Mouse (Mus musculus) spleen, adult 2 months (tissue): ENCODE measurements around the gene Tmem37.

Experiments
- CTCF ChIP-seq: fragments of 200-500 bp; IDR thresholded peaks from 2 replicates; pipeline ENCODE4 v1.5.1; 2011; ENCODE audit warnings: mild to moderate bottlenecking, inconsistent platforms; ENCODE audit not compliant: insufficient read depth, insufficient read length, insufficient replicate concordance; ENCODE audit errors: extremely low read depth
- POLR2A ChIP-seq: fragments of 200-500 bp; IDR thresholded peaks from 2 replicates; pipeline ENCODE4 v1.6.1; 2011; ENCODE audit warnings: low read depth, low read length, inconsistent platforms

DNA sequence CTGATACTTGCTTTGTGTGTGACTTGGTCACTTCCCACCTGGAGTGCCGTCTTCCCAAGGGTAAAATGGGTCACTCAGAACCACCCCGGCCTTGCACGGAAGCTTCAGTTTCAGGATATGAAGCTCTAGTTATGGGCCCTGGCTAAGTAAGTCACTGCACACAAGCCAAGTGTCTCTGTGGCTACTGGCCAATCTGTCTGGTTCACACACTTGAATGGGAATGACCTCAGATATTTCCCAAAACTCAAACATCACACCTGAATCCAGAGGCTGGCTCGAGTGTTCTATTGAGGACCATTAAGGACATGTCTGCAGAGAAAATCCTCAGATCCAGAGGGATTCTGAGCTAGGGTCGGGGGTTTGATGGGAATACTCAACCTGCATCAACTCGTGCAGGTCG is 11.6 kb downstream of the Tmem37 start:
- TF ChIP-seq CTCF = no peak
- no peak for TF ChIP-seq POLR2A
